ENCODE assay signal across 19 mouse cellular contexts in genomic region chr6:6457001-6457400, GRCm38 (mm10).
DNase-seq lines count a peak whose midpoint lies in the region; ATAC-seq and TF ChIP-seq lines count a peak whose summit lies in the region.
"Had no signal": no experiment of that assay in that cellular context is flagged by ENCODE, and none has a peak within 500 bp of the region (broad histone marks: within the 10 kb centered on the region; RNA-seq: fewer than 3 reads in every experiment).

No protein-coding gene starts in this region.

- no peaks in the 10 kb centered on the region for H3K36me3 ChIP-seq in embryonic facial prominence, embryonic 14.5 days (ENCODE audit: control insufficient read depth, insufficient read depth, low read length)
- H3K36me3 ChIP-seq in embryonic facial prominence, embryonic 10.5 days (replicated peaks) = no peaks in the 10 kb centered on the region
- no peaks in the 10 kb centered on the region for H3K36me3 ChIP-seq in liver, adult 2 months (ENCODE audit: control insufficient read depth, insufficient read depth, low read length)
- H3K36me3 ChIP-seq in liver, embryonic 11.5 days (ENCODE audit: control insufficient read depth, insufficient read depth, low read length) = no peaks in the 10 kb centered on the region
- H3K36me3 ChIP-seq: G1E had no signal

- WGBS in embryonic facial prominence, embryonic 14.5 days = 67% methylated on average over 5 of the region's 5 CpGs
- 88% methylated on average over 5 of the region's 5 CpGs for WGBS in embryonic facial prominence, embryonic 10.5 days
- 17% methylated on average over 5 of the region's 5 CpGs for WGBS in liver, adult 2 months
- 76% methylated on average over 5 of the region's 5 CpGs for WGBS in liver, embryonic 11.5 days

- no peak for TF ChIP-seq POLR2A in liver, adult 2 months (IDR thresholded peaks at IDR 0.05; ENCODE audit: extremely low read depth, insufficient read depth, low read length)

- H3K4me2 ChIP-seq in embryonic facial prominence, embryonic 14.5 days (ENCODE audit: low read depth, low read length) = no peak overlapping the region
- H3K4me2 ChIP-seq in liver, embryonic 11.5 days = no peak overlapping the region

- H3K4me1 ChIP-seq in embryonic facial prominence, embryonic 14.5 days (ENCODE audit: control insufficient read depth, insufficient read depth, low read length) = no peaks in the 10 kb centered on the region
- H3K4me1 ChIP-seq in embryonic facial prominence, embryonic 10.5 days = peaks cover 19% of the 10 kb centered on the region
- H3K4me1 ChIP-seq in liver, adult 2 months (ENCODE audit: control insufficient read depth, insufficient read depth, low read length) = peaks cover 8% of the 10 kb centered on the region
- no peaks in the 10 kb centered on the region for H3K4me1 ChIP-seq in liver, embryonic 11.5 days (replicated peaks; ENCODE audit: control insufficient read depth, insufficient read depth, low read length)

- no peak for TF ChIP-seq CTCF in liver, adult 2 months (IDR thresholded peaks at IDR 0.05; ENCODE audit: low read depth, low read length)

- 0 out of 2 replicates have a peak, but pooled peaks cover 7% of the 10 kb centered on the region for H3K27me3 ChIP-seq in embryonic facial prominence, embryonic 14.5 days (replicated peaks; ENCODE audit: control insufficient read depth, insufficient read depth, low read length)
- H3K27me3 ChIP-seq in embryonic facial prominence, embryonic 10.5 days (replicated peaks; ENCODE audit: low read depth, poor library complexity, severe bottlenecking) = peaks cover 14% of the 10 kb centered on the region; the same call in 1 of the 2 replicates
- H3K27me3 ChIP-seq in liver, adult 2 months (ENCODE audit: control insufficient read depth, insufficient read depth, low read length) = no peaks in the 10 kb centered on the region
- H3K27me3 ChIP-seq in liver, embryonic 11.5 days (replicated peaks; ENCODE audit: control insufficient read depth, insufficient read depth, low read length) = no peaks in the 10 kb centered on the region
- H3K27me3 ChIP-seq: CH12.LX, Patski had no signal

- DNase-seq in embryonic facial prominence, embryonic 14.5 days (ENCODE audit: low spot score) = peak; percentile 45
- DNase-seq in embryonic facial prominence, embryonic 10.5 days (ENCODE audit: low spot score) = no peak
- peak; percentile 91 for DNase-seq in liver, adult 2 months (ENCODE audit: extremely low read depth, low read depth, low spot score)
- no peak for DNase-seq in liver, embryonic 11.5 days (ENCODE audit: low spot score)
- DNase-seq: adrenal gland, adult 2 months; adrenal gland, adult 8-10 months; adrenal gland, postnatal 10 days; adrenal gland, postnatal 14 days; adrenal gland, postnatal 25 days; adrenal gland, postnatal 36 days; B cell, adult 2 months; cerebellum, adult 11 months; cerebellum, adult 11-12 months; cerebellum, adult 18-20 months had no signal

- no peak overlapping the region for H3K4me3 ChIP-seq in embryonic facial prominence, embryonic 14.5 days (ENCODE audit: low read depth, low read length)
- H3K4me3 ChIP-seq in embryonic facial prominence, embryonic 10.5 days = no peak overlapping the region
- no peak overlapping the region for H3K4me3 ChIP-seq in liver, adult 2 months (ENCODE audit: insufficient read depth, low read depth, low read length)
- no peak overlapping the region for H3K4me3 ChIP-seq in liver, embryonic 11.5 days (ENCODE audit: low read depth, low read length)

- no peaks in the 10 kb centered on the region for H3K9me3 ChIP-seq in embryonic facial prominence, embryonic 14.5 days (ENCODE audit: control insufficient read depth, low read length)
- H3K9me3 ChIP-seq in embryonic facial prominence, embryonic 10.5 days = no peaks in the 10 kb centered on the region
- H3K9me3 ChIP-seq in liver, embryonic 11.5 days (ENCODE audit: control insufficient read depth, low read length) = no peaks in the 10 kb centered on the region
- H3K9me3 ChIP-seq: G1E had no signal

- ATAC-seq in embryonic facial prominence, embryonic 14.5 days (ENCODE audit: low read depth) = no peak
- no peak for ATAC-seq in liver, embryonic 11.5 days (replicated peaks; ENCODE audit: low FRiP score)
- ATAC-seq: activated CD4-positive, CD25-positive, alpha-beta regulatory T cell, adult 4 months; CD4-positive, CD25-positive, alpha-beta regulatory T cell, adult 4 months; Patski had no signal

- H3K9ac ChIP-seq in embryonic facial prominence, embryonic 14.5 days (ENCODE audit: low read depth, low read length) = no peak overlapping the region
- no peak overlapping the region for H3K9ac ChIP-seq in liver, adult 2 months (ENCODE audit: low read depth, low read length)
- H3K9ac ChIP-seq in liver, embryonic 11.5 days (ENCODE audit: low read depth, low read length) = no peak overlapping the region

- no peak overlapping the region for H3K27ac ChIP-seq in embryonic facial prominence, embryonic 14.5 days (replicated peaks; ENCODE audit: low read depth, low read length)
- no peak overlapping the region for H3K27ac ChIP-seq in embryonic facial prominence, embryonic 10.5 days (replicated peaks)
- no peak overlapping the region for H3K27ac ChIP-seq in liver, adult 2 months (replicated peaks; ENCODE audit: insufficient read depth, low read depth, low read length)
- H3K27ac ChIP-seq in liver, embryonic 11.5 days (ENCODE audit: low read depth, low read length) = no peak overlapping the region

- no peaks in the 10 kb centered on the region for H3K79me2 ChIP-seq in liver, adult 2 months (ENCODE audit: control insufficient read depth, insufficient read depth, low read length)

Comparison
In these comparisons a context has a peak if more than half of its experiments do, and no peak if none do; other contexts are left out.
1. DNase-seq: peak in embryonic facial prominence, embryonic 14.5 days (single experiment) and liver, adult 2 months (single experiment); none in embryonic facial prominence, embryonic 10.5 days (single experiment) and liver, embryonic 11.5 days (single experiment).